Mouse (Mus musculus) retina, adult 2 months (tissue): ENCODE measurements around the gene Hspb11.

Experiments
- DNase-seq: peaks from one replicate; pipeline ENCODE4 v3.0.0-alpha.2; 2012; ENCODE audit warnings: low read depth, low spot score

Gene Hspb11

GRCm38 (mm10) chr4:107250494-107250893 is 2.9 kb upstream of the Hspb11 start:
- DNase-seq, result peak; percentile 48

- no peak for DNase-seq
These were observed 871 bp upstream of the Hspb11 start for GRCm38 (mm10) chr4:107252522-107252921.

GRCm38 (mm10) chr4:107254414-107254813 is 1.0 kb downstream of the Hspb11 start:
- DNase-seq, result no peak

GRCm38 (mm10) chr4:107260001-107260400 is 6.6 kb downstream of the Hspb11 start:
- no peak for DNase-seq

- DNase-seq, result no peak
These were observed 20.3 kb downstream of the Hspb11 start for GRCm38 (mm10) chr4:107273683-107274082.

- DNase-seq, result no peak
These were observed 21.1 kb downstream of the Hspb11 start for GRCm38 (mm10) chr4:107274511-107274910.

GRCm38 (mm10) chr4:107278188-107278707 is 24.9 kb downstream of the Hspb11 start:
- peak; percentile 76 for DNase-seq

GRCm38 (mm10) chr4:107280843-107281475 is 27.6 kb downstream of the Hspb11 start:
- DNase-seq, result no peak

- no peak for DNase-seq
These were observed 32.2 kb downstream of the Hspb11 start for GRCm38 (mm10) chr4:107285446-107286200.

GRCm38 (mm10) chr4:107286386-107286785 is 33.0 kb downstream of the Hspb11 start:
- no peak for DNase-seq

- no peak for DNase-seq
These were observed 34.1 kb downstream of the Hspb11 start for GRCm38 (mm10) chr4:107287517-107287916.

- DNase-seq, result no peak
These were observed 38.3 kb downstream of the Hspb11 start for GRCm38 (mm10) chr4:107291611-107292272.

- DNase-seq, result no peak
These were observed 38.9 kb downstream of the Hspb11 start for GRCm38 (mm10) chr4:107292273-107292662.

GRCm38 (mm10) chr4:107298071-107298606 is 44.7 kb downstream of the Hspb11 start:
- no peak for DNase-seq

GRCm38 (mm10) chr4:107299779-107300340 is 46.5 kb downstream of the Hspb11 start:
- DNase-seq, result no peak

- no peak for DNase-seq
These were observed 47.0 kb downstream of the Hspb11 start for GRCm38 (mm10) chr4:107300371-107300770.

- no peak for DNase-seq
These were observed 47.6 kb downstream of the Hspb11 start for GRCm38 (mm10) chr4:107300902-107301555.

GRCm38 (mm10) chr4:107302221-107302620 is 48.8 kb downstream of the Hspb11 start:
- DNase-seq, result no peak

- DNase-seq, result no peak
These were observed 49.4 kb downstream of the Hspb11 start for GRCm38 (mm10) chr4:107302832-107303231.

- DNase-seq, result no peak
These were observed 50.1 kb downstream of the Hspb11 start for GRCm38 (mm10) chr4:107303531-107303930.

GRCm38 (mm10) chr4:107306966-107307365 is 53.6 kb downstream of the Hspb11 start, which contains the start of gene Dio1:
TSS of gene Dio1 (minus strand) at chr4:107307169.
- no peak for DNase-seq
